Mouse (Mus musculus) intestine, embryonic 14.5 days (tissue): ENCODE measurements around the gene Rab34. TPM values are rescaled to one million over a fixed set of nuclear protein-coding genes. Genes with fewer than 3 reads are reported as not detected.

Experiments used
- ATAC-seq: fragments of 200-750 bp; cut with Nextera tagmentation; replicated peaks from 2 replicates; pipeline ENCODE4 v1.8.0; 2017; ENCODE audit warnings: low read depth, moderate number of reproducible peaks, moderate TSS enrichment, moderate library complexity; ENCODE audit not compliant: low FRiP score, low TSS enrichment
- DNase-seq: peaks from one replicate; pipeline ENCODE4 v3.0.0-alpha.2; 2018; ENCODE audit warnings: low spot score
- H3K27ac ChIP-seq: fragments of 300-500 bp; sonication (generic); 2 replicates; pipeline ENCODE4 v1.5.1; 2014; ENCODE audit warnings: low read depth, mild to moderate bottlenecking, control low read depth
- H3K27me3 ChIP-seq: fragments of 300-500 bp; sonication (generic); replicated peaks from 2 replicates; pipeline ENCODE4 v1.6.1; 2014; ENCODE audit warnings: low read length, control low read depth; ENCODE audit not compliant: control insufficient read depth, insufficient read depth
- H3K36me3 ChIP-seq: fragments of 300-500 bp; sonication (generic); 2 replicates; pipeline ENCODE4 v1.6.1; 2014; ENCODE audit warnings: low read length, control low read depth; ENCODE audit not compliant: control insufficient read depth, insufficient read depth
- H3K4me1 ChIP-seq: fragments of 300-500 bp; sonication (generic); replicated peaks from 2 replicates; pipeline ENCODE4 v1.6.1; 2014; ENCODE audit warnings: low read length, control low read depth, mixed read lengths; ENCODE audit not compliant: control insufficient read depth, insufficient read depth
- H3K4me2 ChIP-seq: fragments of 300-500 bp; sonication (generic); 2 replicates; pipeline ENCODE4 v1.6.1; 2014; ENCODE audit warnings: low read length
- H3K4me3 ChIP-seq: fragments of 300-500 bp; sonication (generic); 2 replicates; pipeline ENCODE4 v1.5.1; 2014; ENCODE audit warnings: low read depth, low read length, control low read depth, mixed read lengths
- H3K9ac ChIP-seq: fragments of 300-500 bp; sonication (generic); 2 replicates; pipeline ENCODE4 v1.6.1; 2014; ENCODE audit warnings: mild to moderate bottlenecking, low read length
- H3K9me3 ChIP-seq: fragments of 300-500 bp; sonication (generic); 2 replicates; pipeline ENCODE4 v1.6.1; 2016; ENCODE audit warnings: low read length, control low read depth; ENCODE audit not compliant: control insufficient read depth
- WGBS: fragments of 180-500 bp; shearing (Covaris S2); extraction: QIAGEN DNeasy Blood & Tissue Kit; methylation state at CpG from one replicate; pipeline ENCODE4 v1.1.7; 2014; 5-methylcytosine and 5-hydroxymethylcytosine counted together
- polyA plus RNA-seq: library from polyadenylated mRNA; unstranded; fragments of >200 nt; fragmentation: Nextera tagmentation; extraction: Ambion mirVana; gene quantifications from 2 replicates; pipeline ENCODE4 v1.2.1, GENCODE M21; 2014

Gene Rab34
- polyA plus RNA-seq, 1 experiment from 2014 or later, result 121 TPM

DNA sequence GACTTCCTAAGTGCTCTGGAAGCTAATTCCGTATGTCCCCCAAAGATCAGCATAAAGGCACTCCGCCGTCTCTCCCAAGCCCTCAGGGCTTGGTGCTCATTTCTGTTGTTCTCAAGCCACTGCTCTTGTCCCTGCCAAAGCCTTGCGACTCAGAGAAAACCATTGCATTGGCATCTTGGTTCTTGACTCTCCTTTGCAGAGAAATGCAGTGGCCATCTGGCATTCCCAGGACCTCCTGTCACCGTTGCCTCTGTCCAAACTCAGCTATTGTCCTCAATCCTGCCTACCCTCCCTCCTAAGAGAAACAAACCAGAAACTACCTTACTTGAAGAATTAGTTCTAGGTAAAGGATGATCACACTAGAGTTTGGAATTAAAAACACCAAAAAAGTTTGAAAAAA, 32.6 kb upstream of the Rab34 start:
- no peak overlapping the region for H3K27ac ChIP-seq
- WGBS, result 83% methylated on average over 5 of the region's 5 CpGs
- H3K27me3 ChIP-seq, result no peaks in the 10 kb centered on the region
- no peak overlapping the region for H3K4me3 ChIP-seq
- H3K4me1 ChIP-seq, result peaks cover 11% of the 10 kb centered on the region; the same call in 1 of the 2 replicates
- H3K4me2 ChIP-seq, result no peak overlapping the region
- H3K9ac ChIP-seq, result no peak overlapping the region
- ATAC-seq, result no peak
- no peak for DNase-seq
- no peaks in the 10 kb centered on the region for H3K9me3 ChIP-seq
- peaks cover 76% of the 10 kb centered on the region for H3K36me3 ChIP-seq

DNA sequence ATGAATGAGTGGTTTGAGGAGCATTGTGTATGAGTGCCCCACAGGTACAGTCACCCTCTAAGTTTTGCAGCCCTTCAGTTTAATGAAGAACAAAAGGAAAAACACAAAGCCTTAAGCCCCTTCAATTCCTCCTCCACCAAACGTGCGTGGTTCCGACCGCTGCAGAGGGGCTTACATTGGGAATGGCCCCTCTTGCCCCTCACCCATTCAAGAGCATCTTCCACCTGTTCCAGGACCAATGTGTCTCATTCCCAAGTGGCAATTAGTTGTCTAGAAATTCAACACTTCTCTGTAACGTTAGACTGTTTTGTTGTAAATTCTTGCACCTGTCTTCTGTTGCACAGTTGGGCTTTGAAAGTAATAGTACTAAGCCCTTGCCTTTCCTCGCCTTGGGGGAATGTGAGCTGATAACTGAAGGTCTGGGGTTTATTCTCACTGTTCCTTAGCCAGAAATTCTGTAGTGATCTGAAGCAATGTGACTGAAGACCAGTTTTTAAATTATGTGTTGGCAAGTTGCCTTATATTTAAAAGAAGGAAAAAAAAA, 32.0 kb upstream of the Rab34 start:
- Histone ChIP-seq H3K4me3 (no peak overlapping the region), H3K4me1 (peaks cover 11% of the 10 kb centered on the region; the same call in 1 of the 2 replicates), H3K27me3 (no peaks in the 10 kb centered on the region), H3K9ac (no peak overlapping the region), H3K27ac (no peak overlapping the region), H3K9me3 (no peaks in the 10 kb centered on the region), H3K4me2 (no peak overlapping the region), H3K36me3 (peaks cover 76% of the 10 kb centered on the region)
- ATAC-seq, result no peak
- no peak for DNase-seq
- WGBS, result 79% methylated on average over 6 of the region's 6 CpGs

DNA sequence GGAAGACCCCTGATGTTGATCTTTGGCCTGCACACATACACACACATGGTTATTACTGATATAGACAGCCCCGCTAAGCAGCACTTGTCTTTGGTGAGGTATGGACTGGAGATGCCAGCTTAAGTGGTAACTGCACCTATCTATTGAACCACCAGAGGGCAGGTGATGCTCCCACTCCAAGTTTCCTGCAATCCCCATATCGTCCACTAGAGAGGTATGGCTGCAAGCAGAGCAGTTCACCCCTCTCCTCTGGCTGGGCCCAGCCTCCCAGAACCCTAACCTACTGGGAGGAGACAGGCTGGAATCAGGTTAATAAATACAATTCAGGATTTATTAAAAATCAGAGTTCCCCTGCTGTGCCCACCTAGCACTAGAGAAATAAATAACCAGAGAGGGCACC, 29.1 kb upstream of the Rab34 start:
- no peaks in the 10 kb centered on the region for H3K9me3 ChIP-seq

DNA sequence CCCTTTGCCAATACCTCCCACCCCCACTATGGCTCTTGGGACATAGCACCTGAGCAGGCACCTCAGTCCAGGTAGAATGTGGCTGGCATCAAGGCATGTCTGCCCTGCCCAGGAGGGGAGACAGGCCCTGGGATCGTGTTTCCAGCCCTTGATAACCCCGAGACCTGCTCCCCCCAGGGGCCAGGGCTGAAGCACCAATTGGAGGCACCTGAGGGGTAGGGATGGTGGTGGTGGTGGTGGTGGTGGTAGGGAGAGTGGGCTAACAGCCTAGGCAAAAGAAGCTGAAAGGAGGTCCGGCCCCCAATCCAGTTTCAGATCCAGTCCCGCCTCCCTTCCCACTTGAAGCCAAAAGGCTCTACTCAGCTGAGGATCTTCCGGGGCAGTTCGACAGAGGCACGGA, 28.7 kb upstream of the Rab34 start:
- 61% methylated on average over 7 of the region's 7 CpGs for WGBS
- DNase-seq, result no peak
- ATAC-seq, result no peak
- Histone ChIP-seq H3K4me2 (no peak overlapping the region), H3K4me3 (no peak overlapping the region), H3K4me1 (peaks cover 18% of the 10 kb centered on the region), H3K9ac (no peak overlapping the region), H3K9me3 (no peaks in the 10 kb centered on the region), H3K36me3 (peaks cover 83% of the 10 kb centered on the region), H3K27me3 (no peaks in the 10 kb centered on the region), H3K27ac (no peak overlapping the region)

More for the DNA sequence above, 29.1 kb upstream of the Rab34 start:
- Histone ChIP-seq H3K27ac (no peak overlapping the region), H3K4me1 (peaks cover 18% of the 10 kb centered on the region), H3K9ac (no peak overlapping the region), H3K4me3 (no peak overlapping the region), H3K27me3 (no peaks in the 10 kb centered on the region), H3K4me2 (no peak overlapping the region), H3K36me3 (peaks cover 87% of the 10 kb centered on the region)
- DNase-seq, result peak; percentile 82
- peak; percentile 32; the same call in 1 of the 2 replicates for ATAC-seq
- WGBS, result 26% methylated on average over 2 of the region's 2 CpGs

- H3K4me2 ChIP-seq, result no peak overlapping the region
- no peak overlapping the region for H3K27ac ChIP-seq
- no peaks in the 10 kb centered on the region for H3K9me3 ChIP-seq
- no peaks in the 10 kb centered on the region for H3K27me3 ChIP-seq
- WGBS, result 82% methylated on average over 18 of the region's 18 CpGs
- DNase-seq (no peak), ATAC-seq (no peak)
- peaks cover 18% of the 10 kb centered on the region for H3K4me1 ChIP-seq
- H3K9ac ChIP-seq, result no peak overlapping the region
- no peak overlapping the region for H3K4me3 ChIP-seq
- H3K36me3 ChIP-seq, result peaks cover 77% of the 10 kb centered on the region
These were observed 28.1 kb upstream of the Rab34 start for GRCm38 (mm10) chr11:78160171-78160570.

- no peak overlapping the region for H3K27ac ChIP-seq
- no peak overlapping the region for H3K4me3 ChIP-seq
- H3K36me3 ChIP-seq, result peaks cover 72% of the 10 kb centered on the region
- peaks cover 19% of the 10 kb centered on the region for H3K4me1 ChIP-seq
- H3K9me3 ChIP-seq, result no peaks in the 10 kb centered on the region
- ATAC-seq (no peak), DNase-seq (no peak)
- no peak overlapping the region for H3K9ac ChIP-seq
- H3K4me2 ChIP-seq, result no peak overlapping the region
- no peaks in the 10 kb centered on the region for H3K27me3 ChIP-seq
- WGBS, result 85% methylated on average over 3 of the region's 3 CpGs
These were observed 27.6 kb upstream of the Rab34 start for GRCm38 (mm10) chr11:78160675-78161074.

DNA sequence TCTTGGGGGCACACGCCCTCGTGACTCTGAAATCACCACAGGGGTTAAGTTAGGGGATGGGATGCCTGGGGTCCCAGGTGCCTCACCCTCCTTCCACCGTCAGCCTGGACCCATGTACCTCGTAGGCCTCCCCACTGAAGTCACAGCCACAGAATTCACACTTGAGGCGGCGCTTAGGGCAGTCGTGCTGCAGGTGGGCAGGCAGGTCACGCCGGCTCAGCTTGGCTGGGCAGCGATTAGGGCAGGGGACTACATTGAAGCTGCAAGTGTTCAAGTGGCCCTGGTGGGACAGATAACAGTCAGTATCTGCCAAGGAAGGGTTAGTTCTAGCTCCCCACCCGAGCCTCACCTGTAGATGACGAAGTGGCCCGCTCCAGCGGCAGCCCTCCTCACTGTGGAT, 27.1 kb upstream of the Rab34 start:
- no peak overlapping the region for H3K4me2 ChIP-seq
- H3K4me3 ChIP-seq, result no peak overlapping the region
- no peak for DNase-seq
- WGBS, result 93% methylated on average over 14 of the region's 14 CpGs
- no peak overlapping the region for H3K27ac ChIP-seq
- H3K4me1 ChIP-seq, result peaks cover 24% of the 10 kb centered on the region
- ATAC-seq, result no peak
- no peaks in the 10 kb centered on the region for H3K9me3 ChIP-seq
- H3K9ac ChIP-seq, result no peak overlapping the region
- H3K36me3 ChIP-seq, result peaks cover 67% of the 10 kb centered on the region
- no peaks in the 10 kb centered on the region for H3K27me3 ChIP-seq

DNA sequence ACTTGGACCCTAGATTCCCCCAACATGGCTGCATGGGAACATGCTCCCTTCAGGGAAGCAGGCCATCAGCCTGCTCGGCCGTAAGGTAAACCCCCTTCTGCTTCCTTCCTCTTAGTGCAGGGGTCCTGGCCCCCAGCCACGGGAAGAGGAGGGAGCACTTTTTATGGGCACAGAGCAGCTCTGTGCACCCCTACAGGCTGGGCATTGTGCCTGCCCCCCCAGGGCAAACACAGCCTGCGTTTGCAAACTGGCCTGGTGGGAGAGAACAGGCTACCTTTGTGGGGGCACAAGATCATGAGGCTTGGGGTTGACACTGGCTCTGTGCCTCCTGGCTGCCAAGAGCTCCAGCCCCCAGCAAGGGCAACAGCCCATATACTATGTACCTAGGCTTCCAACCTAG, 26.3 kb upstream of the Rab34 start:
- Histone ChIP-seq H3K4me3 (no peak overlapping the region), H3K4me2 (no peak overlapping the region), H3K27ac (no peak overlapping the region), H3K27me3 (no peaks in the 10 kb centered on the region), H3K9me3 (no peaks in the 10 kb centered on the region), H3K36me3 (peaks cover 59% of the 10 kb centered on the region), H3K4me1 (peaks cover 29% of the 10 kb centered on the region), H3K9ac (no peak overlapping the region)
- WGBS, result 56% methylated on average over 4 of the region's 4 CpGs
- ATAC-seq (no peak), DNase-seq (no peak)

GRCm38 (mm10) chr11:78162504-78162903, 25.7 kb upstream of the Rab34 start:
- Histone ChIP-seq H3K27ac (peak overlapping the region; percentile 98; the same call in 1 of the 2 replicates), H3K36me3 (peaks cover 54% of the 10 kb centered on the region), H3K4me3 (no peak overlapping the region), H3K9me3 (no peaks in the 10 kb centered on the region), H3K27me3 (no peaks in the 10 kb centered on the region), H3K9ac (peak overlapping the region; percentile 99; the same call in 1 of the 2 replicates), H3K4me2 (peak overlapping the region; percentile 82), H3K4me1 (peaks cover 29% of the 10 kb centered on the region)
- DNase-seq (no peak), ATAC-seq (no peak)
- 62% methylated on average over 6 of the region's 6 CpGs for WGBS
